Mouse (Mus musculus) forebrain, embryonic 14.5 days (tissue): ENCODE measurements around the gene 2610318N02Rik. TPM values are rescaled to one million over a fixed set of nuclear protein-coding genes. Genes with fewer than 3 reads are reported as not detected.
A peak's percentile ranks its signal among the peaks of the same experiment; 100 is the strongest.
"Not testable (repeated sequence)": the region's sequence is repeated elsewhere in the genome, so short reads cannot be mapped to it uniquely, and the experiment has no call there.

Source experiments
- ATAC-seq: fragments of 200-750 bp; cut with Nextera tagmentation; 2 replicates; pipeline ENCODE4 v1.8.0; 2017; ENCODE audit warnings: mild to moderate bottlenecking, moderate library complexity
- DNase-seq: peaks from one replicate; pipeline ENCODE4 v3.0.0-alpha.2; 2015; ENCODE audit warnings: low spot score
- H3K27ac ChIP-seq: fragments of 300-500 bp; sonication (generic); 2 replicates; pipeline ENCODE4 v1.5.1; 2014; ENCODE audit warnings: low read depth, mild to moderate bottlenecking, control low read depth, low read length, moderate library complexity
- H3K27me3 ChIP-seq: fragments of 300-500 bp; sonication (generic); replicated peaks from 2 replicates; pipeline ENCODE4 v1.6.1; 2014; ENCODE audit warnings: low read length, control low read depth, mixed read lengths; ENCODE audit not compliant: control insufficient read depth, insufficient read depth
- H3K36me3 ChIP-seq: fragments of 300-500 bp; sonication (generic); 2 replicates; pipeline ENCODE4 v1.6.1; 2014; ENCODE audit warnings: low read length, control low read depth; ENCODE audit not compliant: control insufficient read depth, insufficient read depth
- H3K4me1 ChIP-seq: fragments of 300-500 bp; sonication (generic); 2 replicates; pipeline ENCODE4 v1.6.1; 2014; ENCODE audit warnings: antibody characterized with exemption, low read length, control low read depth; ENCODE audit not compliant: control insufficient read depth, insufficient read depth
- H3K4me2 ChIP-seq: fragments of 300-500 bp; sonication (generic); 2 replicates; pipeline ENCODE4 v1.6.1; 2014; ENCODE audit warnings: mild to moderate bottlenecking, control low read depth, low read length
- H3K4me3 ChIP-seq: fragments of 300-500 bp; sonication (generic); 2 replicates; pipeline ENCODE4 v1.5.1; 2014; ENCODE audit warnings: low read depth, low read length, control low read depth
- H3K9ac ChIP-seq: fragments of 300-500 bp; sonication (generic); 2 replicates; pipeline ENCODE4 v1.6.1; 2014; ENCODE audit warnings: mild to moderate bottlenecking, low read length, control low read depth, moderate library complexity
- H3K9me3 ChIP-seq: fragments of 300-500 bp; sonication (generic); replicated peaks from 2 replicates; pipeline ENCODE4 v1.6.1; 2016; ENCODE audit warnings: low read length, control low read depth, mixed read lengths; ENCODE audit not compliant: control insufficient read depth
- WGBS: fragments of 180-500 bp; shearing (Covaris S2); extraction: QIAGEN DNeasy Blood & Tissue Kit; methylation state at CpG from one replicate; pipeline ENCODE4 v1.1.7; 2014; 5-methylcytosine and 5-hydroxymethylcytosine counted together
- polyA plus RNA-seq: library from polyadenylated mRNA; unstranded; fragments of >200 nt; fragmentation: Nextera tagmentation; extraction: Ambion mirVana; gene quantifications from 2 replicates; pipeline ENCODE4 v1.2.1, GENCODE M21; 2014

2610318N02Rik gene
- polyA plus RNA-seq, result 21.5 and 27.6 TPM in 2 replicates

DNA sequence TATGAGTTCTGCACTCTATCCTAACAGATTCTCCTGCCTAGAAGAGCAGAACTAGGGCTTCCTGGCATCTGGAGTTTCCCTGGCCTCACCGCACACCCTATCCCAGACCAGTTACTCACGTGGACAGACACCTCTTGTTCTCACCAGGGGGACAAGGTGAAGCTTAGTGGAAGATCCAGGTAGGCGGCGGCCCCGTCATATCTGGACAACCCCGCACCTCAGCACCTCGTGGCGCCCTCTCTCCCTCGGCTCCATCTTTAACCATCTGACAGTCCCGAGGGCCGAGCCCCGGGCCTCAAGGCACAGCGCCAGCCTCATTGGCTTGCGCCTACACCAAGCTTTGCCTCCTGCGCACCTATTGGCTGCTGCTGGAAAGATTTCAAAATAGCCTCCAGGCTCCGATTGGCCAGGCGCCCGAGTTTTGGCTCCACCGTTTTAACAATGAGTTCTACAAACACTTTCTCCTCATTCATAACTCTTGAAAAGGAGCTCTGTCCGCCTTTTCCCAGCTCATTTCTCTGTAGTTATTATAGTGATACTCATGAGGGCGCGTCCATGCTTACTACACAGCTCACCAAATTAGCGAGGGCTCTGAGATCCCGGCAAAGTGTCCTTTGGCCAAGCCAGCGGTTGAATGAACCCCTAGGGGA, at the start of gene 2610318N02Rik:
2610318N02Rik (minus strand) TSS at position 297 of the 650 bp plus-strand sequence.
- H3K9ac ChIP-seq, result peak within 1 kb of the TSS; percentile 63
- WGBS, result under 1% methylated on average over 25 of the region's 25 CpGs
- ATAC-seq (peak; percentile 95), DNase-seq (peak; percentile 96)
- H3K27me3 ChIP-seq, result no peaks in the 10 kb centered on the region
- H3K9me3 ChIP-seq, result no peaks in the 10 kb centered on the region
- H3K4me1 ChIP-seq, result peaks cover 22% of the 10 kb centered on the region
- peak within 1 kb of the TSS; percentile 60 for H3K4me2 ChIP-seq
- H3K27ac ChIP-seq, result peak within 1 kb of the TSS; percentile 48; the same call in 1 of the 2 replicates
- peak within 1 kb of the TSS; percentile 43 for H3K4me3 ChIP-seq
- H3K36me3 ChIP-seq, result peaks cover 10% of the 10 kb centered on the region; the same call in 1 of the 2 replicates

GRCm38 (mm10) chr16:17168049-17168448, 43.1 kb upstream of the 2610318N02Rik start:
- Histone ChIP-seq H3K36me3 (peaks cover 37% of the 10 kb centered on the region), H3K27me3 (no peaks in the 10 kb centered on the region), H3K4me2 (no peak overlapping the region), H3K4me3 (no peak overlapping the region), H3K27ac (no peak overlapping the region), H3K9ac (no peak overlapping the region), H3K4me1 (no peaks in the 10 kb centered on the region), H3K9me3 (no peaks in the 10 kb centered on the region)
- ATAC-seq, result no peak
- 88% methylated on average over 5 of the region's 5 CpGs for WGBS
- no peak for DNase-seq

DNA sequence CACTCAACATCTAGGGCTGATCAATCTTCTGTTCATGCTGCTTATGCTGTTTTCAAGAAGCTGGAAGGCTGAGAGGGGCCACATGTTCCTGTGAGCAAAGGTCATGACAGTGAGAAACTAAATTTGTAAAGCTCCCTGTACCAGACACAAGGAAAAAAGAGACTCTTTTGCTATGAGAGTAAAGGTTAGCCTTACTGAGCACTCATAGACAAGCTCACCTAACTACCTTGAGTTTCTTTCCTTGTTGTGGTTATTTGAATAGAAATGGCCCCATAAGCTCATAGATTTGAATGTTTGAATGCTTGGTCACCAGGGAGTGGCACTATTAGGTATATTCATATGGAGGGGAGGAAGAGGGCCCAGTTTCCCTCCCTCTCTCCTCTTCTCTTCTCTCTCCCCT, 42.2 kb upstream of the 2610318N02Rik start:
- ATAC-seq (no peak), DNase-seq (no peak)
- Histone ChIP-seq H3K27me3 (no peaks in the 10 kb centered on the region), H3K4me3 (no peak overlapping the region), H3K36me3 (peaks cover 34% of the 10 kb centered on the region), H3K4me1 (no peaks in the 10 kb centered on the region), H3K27ac (no peak overlapping the region), H3K4me2 (no peak overlapping the region), H3K9me3 (no peaks in the 10 kb centered on the region), H3K9ac (no peak overlapping the region)

DNA sequence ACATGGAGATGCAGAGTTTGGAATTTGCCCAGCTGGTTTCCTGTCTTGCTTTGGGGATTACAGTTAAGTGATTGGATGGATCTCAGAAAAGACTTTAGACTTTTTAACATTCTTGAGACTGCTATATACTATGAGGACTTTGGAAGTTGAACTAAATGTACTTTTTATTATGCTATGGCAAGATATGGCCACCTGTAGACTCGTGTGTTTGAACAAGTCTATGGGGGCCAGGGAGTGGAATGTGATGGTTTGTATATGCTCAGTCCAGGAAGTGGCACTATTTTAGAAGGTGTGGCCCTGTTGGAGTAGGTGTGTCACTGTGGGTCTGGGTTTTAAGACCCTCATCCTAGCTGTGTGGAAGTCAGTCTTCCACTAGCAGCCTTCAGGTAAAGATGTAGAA, 40.5 kb upstream of the 2610318N02Rik start:
- H3K4me2 ChIP-seq, H3K27ac ChIP-seq, H3K4me1 ChIP-seq, DNase-seq, H3K27me3 ChIP-seq, H3K4me3 ChIP-seq, H3K9me3 ChIP-seq, H3K9ac ChIP-seq, ATAC-seq: not testable (repeated sequence)
- WGBS, result 91% methylated on average over 1 of the region's 1 CpGs
- peaks cover 28% of the 10 kb centered on the region for H3K36me3 ChIP-seq

DNA sequence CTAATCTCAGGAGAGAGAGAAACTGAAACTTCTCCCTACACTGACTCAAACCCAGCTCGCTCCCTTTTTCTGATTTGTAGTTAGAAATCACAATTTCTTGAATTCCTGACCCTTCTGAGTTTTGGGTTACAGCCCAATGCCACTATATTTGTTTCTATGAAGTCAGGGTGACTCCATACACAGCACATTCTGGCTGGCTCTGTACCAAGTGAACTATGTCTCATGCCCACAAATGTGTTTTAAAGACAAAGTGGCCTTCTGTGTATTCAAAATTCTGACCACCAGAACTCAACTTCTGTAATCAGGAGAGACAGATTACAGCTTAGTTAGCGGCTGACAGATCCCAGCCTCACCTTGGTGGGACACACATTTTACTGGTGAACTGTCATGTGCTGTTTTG, 29.4 kb upstream of the 2610318N02Rik start:
- Histone ChIP-seq H3K27ac (no peak overlapping the region), H3K4me1 (no peaks in the 10 kb centered on the region), H3K27me3 (no peaks in the 10 kb centered on the region), H3K9me3 (no peaks in the 10 kb centered on the region), H3K36me3 (peaks cover 64% of the 10 kb centered on the region), H3K9ac (no peak overlapping the region), H3K4me2 (no peak overlapping the region), H3K4me3 (no peak overlapping the region)
- no peak for ATAC-seq
- 99% methylated on average over 2 of the region's 2 CpGs for WGBS
- DNase-seq, result no peak

DNA sequence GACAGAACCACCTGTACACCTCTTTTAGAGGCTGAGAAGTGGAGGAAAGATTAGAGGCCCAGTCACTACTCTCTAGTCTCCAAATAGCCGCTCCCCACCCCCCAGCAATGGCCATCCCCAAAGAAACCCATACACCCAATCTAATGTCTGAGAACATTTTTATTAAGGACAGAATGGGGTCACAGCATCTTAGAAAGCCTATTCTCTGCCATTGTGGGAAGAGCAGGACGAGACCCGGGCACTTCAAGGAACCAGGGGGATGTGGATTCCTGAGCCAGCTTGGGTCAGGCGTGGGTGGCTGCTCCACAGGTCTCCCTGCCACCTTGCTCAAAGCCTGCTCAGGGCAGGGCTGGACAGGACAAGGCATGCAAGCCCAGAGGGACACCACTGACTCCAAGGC, 26.9 kb upstream of the 2610318N02Rik start:
- Histone ChIP-seq H3K9ac (no peak overlapping the region), H3K27me3 (0 out of 2 replicates have a peak, but pooled peaks cover 7% of the 10 kb centered on the region), H3K4me3 (no peak overlapping the region), H3K36me3 (peaks cover 42% of the 10 kb centered on the region), H3K4me2 (no peak overlapping the region), H3K9me3 (no peaks in the 10 kb centered on the region), H3K27ac (no peak overlapping the region), H3K4me1 (peaks cover 3% of the 10 kb centered on the region; the same call in 1 of the 2 replicates)
- ATAC-seq (no peak), DNase-seq (no peak)
- 94% methylated on average over 4 of the region's 4 CpGs for WGBS

- Histone ChIP-seq H3K4me2 (no peak overlapping the region), H3K4me1 (peaks cover 3% of the 10 kb centered on the region; the same call in 1 of the 2 replicates), H3K4me3 (no peak overlapping the region), H3K27ac (no peak overlapping the region), H3K36me3 (peaks cover 42% of the 10 kb centered on the region), H3K27me3 (0 out of 2 replicates have a peak, but pooled peaks cover 7% of the 10 kb centered on the region), H3K9ac (no peak overlapping the region), H3K9me3 (no peaks in the 10 kb centered on the region)
- DNase-seq (no peak), ATAC-seq (no peak)
- WGBS, result 86% methylated on average over 7 of the region's 7 CpGs
These were observed 25.7 kb upstream of the 2610318N02Rik start for GRCm38 (mm10) chr16:17150520-17151258.

DNA sequence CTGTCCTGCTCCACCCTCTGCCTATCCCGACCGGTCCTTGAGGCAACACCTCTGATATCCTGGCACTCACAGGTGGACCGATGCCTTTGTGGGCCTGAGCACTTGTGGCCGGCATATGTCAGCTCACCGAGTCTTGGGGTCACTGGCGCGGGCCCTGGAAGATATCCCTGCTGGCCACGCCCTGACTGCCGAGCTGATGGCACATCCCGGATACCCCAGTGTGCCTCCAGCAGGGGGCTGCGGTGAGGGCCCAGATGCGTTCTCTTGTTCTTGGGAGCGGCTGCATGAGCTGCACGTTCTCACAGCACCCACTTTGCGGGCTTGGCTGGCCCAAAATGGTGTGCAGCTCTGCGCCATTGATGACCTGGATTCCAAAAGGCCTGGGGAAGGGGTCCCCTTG, 23.1 kb upstream of the 2610318N02Rik start:
- DNase-seq (peak; percentile 56), ATAC-seq (peak; percentile 16; the same call in 1 of the 2 replicates)
- Histone ChIP-seq H3K4me1 (peaks cover 3% of the 10 kb centered on the region; the same call in 1 of the 2 replicates), H3K4me3 (peak overlapping the region; percentile 59), H3K27ac (no peak overlapping the region), H3K4me2 (peak overlapping the region; percentile 95), H3K36me3 (peaks cover 21% of the 10 kb centered on the region), H3K9me3 (no peaks in the 10 kb centered on the region), H3K9ac (peak overlapping the region; percentile 65), H3K27me3 (0 out of 2 replicates have a peak, but pooled peaks cover 7% of the 10 kb centered on the region)
- WGBS, result 8% methylated on average over 16 of the region's 16 CpGs
